Mouse (Mus musculus): ENCODE measurements around the gene Tap1.
"Not testable (repeated sequence)": the region's sequence is repeated elsewhere in the genome, so short reads cannot be mapped to it uniquely, and the experiment has no call there.

The Tap1 gene

DNA sequence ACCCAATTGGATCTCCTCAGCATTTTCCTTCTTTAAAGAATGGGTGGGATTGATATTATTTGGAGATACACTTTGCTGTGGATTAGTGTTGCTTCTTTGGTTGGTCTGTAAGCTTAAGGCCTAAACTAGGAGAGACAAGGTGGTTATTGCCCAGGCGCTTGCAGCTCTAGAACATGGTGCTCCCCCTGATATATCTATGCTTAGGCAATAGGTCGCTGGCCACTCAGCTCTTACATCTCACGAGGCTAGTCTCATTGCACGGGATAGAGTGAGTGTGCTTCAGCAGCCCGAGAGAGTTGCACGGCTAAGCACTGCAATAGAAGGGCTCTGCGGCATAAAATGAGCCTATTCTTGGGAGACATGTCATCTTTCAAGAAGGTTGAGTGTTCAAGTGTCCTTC, 44.7 kb downstream of the Tap1 start:
- not testable (repeated sequence) for DNase-seq (ENCODE audit: extremely low spot score, low spot score)

GRCm38 (mm10) chr17:34234926-34235325, 47.6 kb downstream of the Tap1 start:
- peak; percentile 37 for DNase-seq (ENCODE audit: extremely low spot score, low spot score)

DNA sequence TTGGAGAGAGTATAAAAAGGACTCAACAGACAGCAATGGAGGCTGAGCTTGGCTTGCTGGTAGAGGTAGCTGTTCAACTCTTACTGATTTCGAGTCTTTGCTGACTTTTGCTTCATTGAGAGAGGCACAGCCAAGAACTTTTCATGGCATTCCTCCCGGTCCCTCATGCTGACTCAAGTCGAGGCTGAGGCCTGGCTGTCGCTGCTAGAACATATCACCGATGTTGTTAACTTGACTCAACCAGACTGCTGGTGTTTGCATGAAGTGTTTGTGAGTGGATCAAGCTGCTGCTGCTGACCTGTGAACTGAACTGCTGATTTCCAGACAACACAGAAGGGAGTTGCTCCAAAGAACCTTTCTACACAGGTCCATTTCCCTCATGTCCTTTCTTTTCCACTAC, 49.3 kb downstream of the Tap1 start:
- DNase-seq (ENCODE audit: extremely low spot score, low spot score), result no peak

DNA sequence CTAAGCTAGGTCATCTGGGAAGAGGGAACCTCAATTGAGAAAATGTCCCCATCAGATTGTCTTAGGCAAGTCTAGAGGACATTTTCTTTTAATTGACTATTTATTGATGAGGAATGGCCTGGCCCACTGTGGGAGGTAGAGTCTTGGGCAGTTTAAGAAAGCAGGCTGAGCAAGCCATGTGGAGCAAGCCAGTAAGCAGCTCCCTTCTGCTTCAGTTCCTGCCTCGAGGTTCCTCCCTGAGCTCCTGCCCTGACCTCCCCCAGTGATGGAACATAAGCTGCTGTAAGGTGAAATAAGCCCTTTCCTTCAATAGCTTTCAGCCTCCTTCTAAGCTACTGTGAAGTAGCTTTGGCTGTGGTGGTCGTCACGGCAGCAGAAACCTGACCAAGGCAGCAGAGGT, 50.4 kb downstream of the Tap1 start:
- DNase-seq (ENCODE audit: extremely low spot score, low spot score), result no peak

- DNase-seq (ENCODE audit: extremely low spot score, low spot score), result no peak
These were observed 51.4 kb downstream of the Tap1 start, which contains the start of gene H2-Ob for GRCm38 (mm10) chr17:34238706-34239105. Gene H2-Ob, plus strand, starts transcription at chr17:34238903.

- DNase-seq (ENCODE audit: extremely low spot score, low spot score), result no peak
These were observed 52.3 kb downstream of the Tap1 start for GRCm38 (mm10) chr17:34239601-34240041.

DNA sequence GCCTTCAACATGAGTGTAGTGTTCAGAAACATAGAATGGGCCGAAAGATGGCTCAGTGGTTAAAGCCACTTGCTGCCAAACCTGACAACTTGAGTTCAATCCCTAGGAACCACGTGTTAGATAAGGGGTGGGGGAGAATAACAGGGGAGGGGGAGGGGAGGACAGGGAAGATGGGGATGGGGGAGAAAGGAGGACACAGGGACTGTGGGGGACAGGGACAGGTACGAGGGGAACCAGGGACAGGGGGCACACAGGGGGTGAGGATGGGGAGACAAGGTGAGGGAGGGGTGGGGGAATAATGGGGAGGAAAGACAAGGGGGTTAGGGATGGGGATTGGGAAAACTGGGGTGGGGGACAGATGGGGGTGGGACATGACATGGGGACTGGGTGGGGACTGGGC, 53.0 kb downstream of the Tap1 start:
- no peak for DNase-seq (ENCODE audit: extremely low spot score, low spot score)

DNA sequence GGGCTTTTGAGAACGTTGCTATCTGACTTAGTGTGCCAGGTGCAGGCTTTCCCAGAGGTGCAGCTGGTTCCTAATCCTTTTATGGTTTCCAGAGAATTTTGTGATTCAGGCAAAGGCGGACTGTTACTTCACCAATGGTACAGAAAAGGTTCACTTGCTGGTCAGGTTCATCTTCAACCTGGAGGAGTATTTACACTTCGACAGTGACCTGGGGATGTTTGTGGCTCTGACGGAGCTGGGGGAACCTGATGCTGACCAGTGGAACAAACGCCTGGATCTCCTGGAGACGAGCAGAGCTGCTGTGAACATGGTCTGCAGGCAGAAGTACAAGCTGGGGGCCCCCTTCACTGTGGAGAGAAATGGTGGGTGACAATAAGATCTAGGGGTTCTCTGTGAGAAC, 53.6 kb downstream of the Tap1 start:
- no peak for DNase-seq (ENCODE audit: extremely low spot score, low spot score)

GRCm38 (mm10) chr17:34244656-34245055, 57.3 kb downstream of the Tap1 start:
- no peak for DNase-seq (ENCODE audit: extremely low spot score, low spot score)

All from neural tube, embryonic 10.5 days (tissue).